In the genomic region with DNA sequence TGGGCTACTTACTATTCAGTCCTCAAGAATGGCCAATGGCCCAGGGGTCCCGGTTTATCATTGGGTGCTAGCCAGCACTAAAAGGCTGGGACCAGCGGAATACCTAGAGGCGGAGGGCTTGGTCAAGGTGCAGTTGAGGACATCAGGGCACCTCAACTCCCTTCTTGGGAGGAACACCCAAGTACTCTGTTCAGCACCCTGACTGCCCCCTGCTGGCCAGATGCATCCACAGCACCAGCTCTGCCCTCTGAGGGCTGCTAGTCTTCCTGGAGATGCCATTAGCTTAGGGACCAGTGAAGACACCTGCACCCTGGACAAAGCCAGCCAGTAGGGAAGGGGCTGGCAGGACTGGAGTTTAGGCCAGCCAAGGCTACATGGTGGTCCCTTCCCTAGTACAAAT, we compare ENCODE assay signal across 8 mouse cellular contexts. TPM values are rescaled to one million over a fixed set of nuclear protein-coding genes. Genes with fewer than 3 reads are reported as not detected.
A peak's percentile ranks its signal among the peaks of the same experiment; 100 is the strongest.
DNase-seq lines count a peak whose midpoint lies in the region; ATAC-seq and TF ChIP-seq lines count a peak whose summit lies in the region.

No protein-coding gene starts in this region.

- TF ChIP-seq CTCF in C2C12 (IDR thresholded peaks at IDR 0.05; ENCODE audit: control insufficient read depth, insufficient read depth, insufficient read length), result peak; percentile 90
- peak; percentile 83 for TF ChIP-seq CTCF in kidney, postnatal 0 days (IDR thresholded peaks at IDR 0.05; ENCODE audit: low read depth)
- TF ChIP-seq CTCF in liver, embryonic 14.5 days (IDR thresholded peaks at IDR 0.05; ENCODE audit: low read depth), result peak; percentile 84
- TF ChIP-seq CTCF in thymus, adult 2 months (IDR thresholded peaks at IDR 0.05; ENCODE audit: borderline replicate concordance, control insufficient read depth, extremely low read depth, insufficient read depth, low read length, poor library complexity), result peak; percentile 94

- H3K79me2 ChIP-seq in C2C12 (ENCODE audit: control insufficient read depth, insufficient read depth), result peaks cover 63% of the 10 kb centered on the region

- peak overlapping the region; percentile 66 for H3K4me3 ChIP-seq in C2C12 (ENCODE audit: insufficient read depth, poor library complexity, severe bottlenecking)
- peak overlapping the region; percentile 80 for H3K4me3 ChIP-seq in embryonic facial prominence, embryonic 15.5 days (replicated peaks)
- peak overlapping the region; percentile 67; the same call in 1 of the 2 replicates for H3K4me3 ChIP-seq in heart, embryonic 11.5 days (ENCODE audit: low read depth, low read length)
- H3K4me3 ChIP-seq in kidney, postnatal 0 days (replicated peaks; ENCODE audit: low read depth, low read length), result no peak overlapping the region
- no peak overlapping the region for H3K4me3 ChIP-seq in liver, embryonic 14.5 days (ENCODE audit: insufficient read depth in 1 of 2, low read depth in 2 of 2, low read length in 2 of 2)
- H3K4me3 ChIP-seq in neural tube, embryonic 15.5 days (replicated peaks), result peak overlapping the region; percentile 62
- H3K4me3 ChIP-seq in thymus, adult 2 months (ENCODE audit: control insufficient read depth, insufficient read depth, low read length), result no peak overlapping the region

- no peak for ATAC-seq in embryonic facial prominence, embryonic 15.5 days (ENCODE audit: insufficient number of reproducible peaks, low FRiP score, low TSS enrichment, low read depth)
- ATAC-seq in heart, embryonic 11.5 days (replicated peaks; ENCODE audit: insufficient number of reproducible peaks, low FRiP score, low TSS enrichment), result no peak
- peak; percentile 21; the same call in 1 of the 2 replicates for ATAC-seq in kidney, postnatal 0 days (replicated peaks; ENCODE audit: low FRiP score, low read depth)
- ATAC-seq in liver, embryonic 14.5 days (ENCODE audit: insufficient read depth), result no peak
- no peak for ATAC-seq in neural tube, embryonic 15.5 days (ENCODE audit: low FRiP score)

- H3K4me1 ChIP-seq in embryonic facial prominence, embryonic 15.5 days, result peaks cover 38% of the 10 kb centered on the region
- 0 out of 2 replicates have a peak, but pooled peaks cover 3% of the 10 kb centered on the region for H3K4me1 ChIP-seq in heart, embryonic 11.5 days (ENCODE audit: control insufficient read depth, insufficient read depth, low read length)
- H3K4me1 ChIP-seq in kidney, postnatal 0 days (replicated peaks; ENCODE audit: insufficient read depth, low read length), result peaks cover 5% of the 10 kb centered on the region; the same call in 1 of the 2 replicates
- H3K4me1 ChIP-seq in liver, embryonic 14.5 days (replicated peaks; ENCODE audit: control insufficient read depth in 2 of 2, insufficient read depth in 2 of 2, low read length in 1 of 2), result no peaks in the 10 kb centered on the region
- H3K4me1 ChIP-seq in neural tube, embryonic 15.5 days, result peaks cover 57% of the 10 kb centered on the region
- peaks cover 20% of the 10 kb centered on the region for H3K4me1 ChIP-seq in thymus, adult 2 months (replicated peaks; ENCODE audit: control insufficient read depth, insufficient read depth, low read length)

- no peaks in the 10 kb centered on the region for H3K9me3 ChIP-seq in embryonic facial prominence, embryonic 15.5 days (replicated peaks)
- no peaks in the 10 kb centered on the region for H3K9me3 ChIP-seq in heart, embryonic 11.5 days (replicated peaks; ENCODE audit: control insufficient read depth, low read length)
- H3K9me3 ChIP-seq in kidney, postnatal 0 days (replicated peaks; ENCODE audit: low read length), result no peaks in the 10 kb centered on the region
- H3K9me3 ChIP-seq in liver, embryonic 14.5 days (ENCODE audit: control insufficient read depth, low read length), result no peaks in the 10 kb centered on the region
- H3K9me3 ChIP-seq in neural tube, embryonic 15.5 days (replicated peaks), result no peaks in the 10 kb centered on the region

- no peak for TF ChIP-seq POLR2A in thymus, adult 2 months (IDR thresholded peaks at IDR 0.05; ENCODE audit: control insufficient read depth, extremely low read depth, insufficient read depth, low read length, poor library complexity)

- peak; percentile 92 for DNase-seq in adrenal gland, postnatal 14 days
- peak; percentile 78 for DNase-seq in kidney, postnatal 0 days (ENCODE audit: low spot score)
- peak in 2 of 3 experiments; percentile 7 to 27 for DNase-seq in liver, embryonic 14.5 days (ENCODE audit: low read depth in 3 of 3, low spot score in 3 of 3)
- peak; percentile 87 for DNase-seq in thymus, adult 2 months

- H3K79me3 ChIP-seq in C2C12 (ENCODE audit: low read depth), result peaks cover 28% of the 10 kb centered on the region

- H3ac ChIP-seq in C2C12 (ENCODE audit: control insufficient read depth, insufficient read length, low read depth), result no peak overlapping the region

- H3K36me3 ChIP-seq in C2C12 (ENCODE audit: control insufficient read depth, insufficient read depth), result peaks cover 3% of the 10 kb centered on the region
- H3K36me3 ChIP-seq in embryonic facial prominence, embryonic 15.5 days, result no peaks in the 10 kb centered on the region
- no peaks in the 10 kb centered on the region for H3K36me3 ChIP-seq in heart, embryonic 11.5 days (ENCODE audit: control insufficient read depth, insufficient read depth, low read length)
- no peaks in the 10 kb centered on the region for H3K36me3 ChIP-seq in kidney, postnatal 0 days (ENCODE audit: insufficient read depth, low read length)
- H3K36me3 ChIP-seq in liver, embryonic 14.5 days (replicated peaks; ENCODE audit: control insufficient read depth, insufficient read depth, low read depth), result no peaks in the 10 kb centered on the region
- no peaks in the 10 kb centered on the region for H3K36me3 ChIP-seq in neural tube, embryonic 15.5 days
- no peaks in the 10 kb centered on the region for H3K36me3 ChIP-seq in thymus, adult 2 months (ENCODE audit: control insufficient read depth, insufficient read depth, low read length)

- H3K27me3 ChIP-seq in C2C12 (ENCODE audit: control insufficient read depth, insufficient read depth, insufficient read length), result no peaks in the 10 kb centered on the region
- 0 out of 2 replicates have a peak, but pooled peaks cover 5% of the 10 kb centered on the region for H3K27me3 ChIP-seq in embryonic facial prominence, embryonic 15.5 days
- peaks cover 23% of the 10 kb centered on the region for H3K27me3 ChIP-seq in heart, embryonic 11.5 days (ENCODE audit: control insufficient read depth, insufficient read depth, low read length)
- H3K27me3 ChIP-seq in kidney, postnatal 0 days (ENCODE audit: insufficient read depth, low read length), result no peaks in the 10 kb centered on the region
- H3K27me3 ChIP-seq in liver, embryonic 14.5 days (ENCODE audit: control insufficient read depth, insufficient read depth, low read length), result peaks cover 9% of the 10 kb centered on the region
- peaks cover 13% of the 10 kb centered on the region for H3K27me3 ChIP-seq in neural tube, embryonic 15.5 days (replicated peaks)
- no peaks in the 10 kb centered on the region for H3K27me3 ChIP-seq in thymus, adult 2 months (ENCODE audit: control insufficient read depth, insufficient read depth, low read length)

- WGBS in embryonic facial prominence, embryonic 15.5 days, result 73% methylated on average over 3 of the region's 3 CpGs
- 79% methylated on average over 3 of the region's 3 CpGs for WGBS in heart, embryonic 11.5 days (ENCODE audit: insufficient replicate concordance)
- 70% methylated on average over 3 of the region's 3 CpGs for WGBS in kidney, postnatal 0 days
- WGBS in liver, embryonic 14.5 days (ENCODE audit: insufficient replicate concordance), result 41% methylated on average over 3 of the region's 3 CpGs
- 72% methylated on average over 3 of the region's 3 CpGs for WGBS in neural tube, embryonic 15.5 days
- WGBS in thymus, adult 2 months, result 80% methylated on average over 3 of the region's 3 CpGs

- no peak for TF ChIP-seq EP300 in liver, embryonic 14.5 days (IDR thresholded peaks at IDR 0.05; ENCODE audit: low read depth)

- peak overlapping the region; percentile 99 for H3K4me2 ChIP-seq in embryonic facial prominence, embryonic 15.5 days (replicated peaks)
- peak overlapping the region; percentile 79 for H3K4me2 ChIP-seq in heart, embryonic 11.5 days
- 0 out of 2 replicates have a peak overlapping the region, but pooled peaks have one; percentile 100 for H3K4me2 ChIP-seq in kidney, postnatal 0 days (ENCODE audit: low read length)
- H3K4me2 ChIP-seq in liver, embryonic 14.5 days (ENCODE audit: low read depth), result no peak overlapping the region
- peak overlapping the region; percentile 90 for H3K4me2 ChIP-seq in neural tube, embryonic 15.5 days

- no peak overlapping the region for H3K27ac ChIP-seq in embryonic facial prominence, embryonic 15.5 days (replicated peaks)
- no peak overlapping the region for H3K27ac ChIP-seq in heart, embryonic 11.5 days (ENCODE audit: low read depth, low read length)
- H3K27ac ChIP-seq in kidney, postnatal 0 days, result no peak overlapping the region
- H3K27ac ChIP-seq in liver, embryonic 14.5 days, result no peak overlapping the region
- no peak overlapping the region for H3K27ac ChIP-seq in neural tube, embryonic 15.5 days (replicated peaks)
- no peak overlapping the region for H3K27ac ChIP-seq in thymus, adult 2 months (ENCODE audit: control insufficient read depth, insufficient read depth, low read length)

- no peak overlapping the region for H3K9ac ChIP-seq in embryonic facial prominence, embryonic 15.5 days
- no peak overlapping the region for H3K9ac ChIP-seq in heart, embryonic 11.5 days (ENCODE audit: low read depth, low read length)
- no peak overlapping the region for H3K9ac ChIP-seq in kidney, postnatal 0 days (ENCODE audit: low read depth, low read length)
- no peak overlapping the region for H3K9ac ChIP-seq in liver, embryonic 14.5 days (replicated peaks)
- H3K9ac ChIP-seq in neural tube, embryonic 15.5 days (replicated peaks), result no peak overlapping the region

TF ChIP-seq in C2C12, 6 proteins besides CTCF, POLR2A, EP300 and RAD21:
- no peak for TF ChIP-seq MYOG (IDR thresholded peaks at IDR 0.05; ENCODE audit: control insufficient read depth, extremely low read depth, insufficient read length)
- no peak for TF ChIP-seq FOSL1 (IDR thresholded peaks at IDR 0.05; ENCODE audit: insufficient read depth, low read length, poor library complexity, severe bottlenecking)
- no peak for TF ChIP-seq MYOD1 (IDR thresholded peaks at IDR 0.05; ENCODE audit: control insufficient read depth, insufficient read length, low read depth)
- TF ChIP-seq MAX (IDR thresholded peaks at IDR 0.05), result no peak

RNA-seq across cellular contexts. Expression of a gene that starts 1.9 kb away (rescaled TPM):
- 67.7 TPM for polyA plus RNA-seq in C2C12 (2012; fragmentation: generic; extraction: Trizol)
- 10.1 and 10.3 TPM in 2 replicates for total RNA-seq in adrenal gland, postnatal 14 days (2021)
- polyA plus RNA-seq in embryonic facial prominence, embryonic 15.5 days (2015; fragmentation: Nextera tagmentation; extraction: Ambion mirVana), result 25.3 and 26.2 TPM in 2 replicates
- polyA plus RNA-seq in heart, embryonic 11.5 days (2014; fragmentation: Nextera tagmentation; extraction: Ambion mirVana), result 7.1 and 7.3 TPM in 2 replicates
- 5.1 and 5.8 TPM in 2 replicates for polyA plus RNA-seq in kidney, postnatal 0 days (2015; fragmentation: Nextera tagmentation; extraction: Ambion mirVana)
- polyA plus RNA-seq in liver, embryonic 14.5 days (2012; rRNA removed), result 0.33 and 0.42 TPM in 2 replicates
- 0.17 and 0.25 TPM in 2 replicates for polyA plus RNA-seq in liver, embryonic 14.5 days (2014; fragmentation: Nextera tagmentation; extraction: Ambion mirVana)
- polyA plus RNA-seq in neural tube, embryonic 15.5 days (2015; fragmentation: Nextera tagmentation; extraction: Ambion mirVana), result 14.2 and 14.8 TPM in 2 replicates
- polyA plus RNA-seq in thymus, adult 2 months (2012; rRNA removed), result 5.7 TPM in 2 replicates

Comparison
In these comparisons a context has a peak if more than half of its experiments do, and no peak if none do; other contexts are left out.
1. H3K4me3 ChIP-seq: peak in C2C12 (single experiment), embryonic facial prominence, embryonic 15.5 days (single experiment), heart, embryonic 11.5 days (single experiment) and neural tube, embryonic 15.5 days (single experiment); none in kidney, postnatal 0 days (single experiment), liver, embryonic 14.5 days (0 of 2) and thymus, adult 2 months (single experiment).
2. DNase-seq: peak in every context shown above with its lines; median percentile 92 in adrenal gland, postnatal 14 days; 87 in thymus, adult 2 months; 78 in kidney, postnatal 0 days; 17 in liver, embryonic 14.5 days.
3. Peak in every context shown above with its lines, with median percentiles within 50 percentile points of each other: CTCF ChIP-seq.